Mouse (Mus musculus): ENCODE measurements at regions not wholly inside any gene's neighbourhood (a gene's known extent, or its start where the extent isn't known, plus 50 kb on each side); places are given as distances from the start of the nearest gene placed in this dataset.
"Not testable (repeated sequence)": the region's sequence is repeated elsewhere in the genome, so short reads cannot be mapped to it uniquely, and the experiment has no call there.

DNA sequence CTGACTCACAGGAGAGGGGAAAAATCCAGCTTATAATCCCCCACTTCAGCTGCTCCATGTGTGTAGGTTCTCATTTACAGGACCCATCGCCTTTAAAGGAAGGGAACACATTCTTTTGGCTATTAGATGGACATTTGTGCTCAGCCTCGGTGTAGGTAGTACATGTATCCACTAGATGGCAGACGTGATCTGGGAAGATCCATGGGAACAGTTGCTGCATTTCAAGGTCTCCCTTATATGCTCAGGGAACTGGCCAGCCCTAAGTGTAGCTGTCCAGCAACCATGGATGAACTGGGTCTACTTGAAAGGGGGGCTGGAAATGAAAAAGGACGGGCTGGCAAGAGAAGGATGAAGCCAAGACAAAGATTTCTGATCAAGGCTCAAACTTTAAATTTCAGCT is 124.0 kb downstream of the Akain1 start:
- DNase-seq (ENCODE audit: low read depth): peak; percentile 80

DNA sequence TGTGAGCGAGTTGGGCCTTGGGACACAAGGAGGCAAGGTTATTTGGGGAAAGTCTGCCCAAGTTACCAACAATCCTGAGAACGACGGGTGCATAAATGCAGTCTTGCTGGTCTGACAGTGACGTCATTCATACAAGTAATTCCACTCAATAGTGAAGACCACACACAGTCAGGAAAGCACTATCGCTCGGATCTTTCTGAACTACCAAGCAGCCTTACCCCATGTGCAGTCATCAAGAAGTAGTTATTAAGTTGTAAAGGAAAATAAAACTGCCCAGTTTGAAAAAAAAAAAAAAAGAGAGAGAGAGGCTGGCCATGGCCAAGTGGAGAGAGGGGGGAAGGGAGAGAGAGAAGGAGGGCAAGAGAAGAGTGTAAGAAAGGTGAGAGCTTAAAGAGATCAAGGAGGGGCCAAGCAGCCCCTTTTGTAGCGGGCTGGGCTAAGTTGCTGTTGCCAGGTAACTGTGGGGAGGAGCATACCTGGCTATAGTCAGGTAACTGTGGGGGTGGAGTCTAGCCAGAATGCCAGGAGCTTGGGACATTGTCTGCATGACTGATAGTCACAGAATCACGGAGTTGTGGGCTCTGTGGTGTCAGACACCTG is 132.0 kb downstream of the Akain1 start:
- DNase-seq (ENCODE audit: low read depth): not testable (repeated sequence)

DNA sequence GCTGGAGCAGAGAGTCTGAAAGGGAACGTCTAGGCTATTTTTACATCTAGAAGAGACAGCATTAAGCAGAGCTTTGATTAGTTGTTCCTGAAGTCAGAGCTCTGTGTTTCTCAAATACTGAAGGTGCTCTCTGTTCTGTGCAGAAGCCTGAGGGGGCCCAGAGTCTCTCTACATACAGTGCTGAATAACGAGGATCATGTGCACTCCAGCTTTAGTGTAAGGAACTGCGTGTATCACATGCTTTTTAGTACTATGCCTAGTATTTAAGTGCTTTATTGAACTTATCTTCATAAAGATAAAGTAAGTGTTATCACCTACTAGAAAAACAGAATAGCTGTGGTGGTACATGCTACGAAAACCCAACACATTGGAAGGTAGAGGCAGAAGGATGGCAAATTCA is 151.4 kb downstream of the Akain1 start:
- DNase-seq (ENCODE audit: low read depth): no peak

DNA sequence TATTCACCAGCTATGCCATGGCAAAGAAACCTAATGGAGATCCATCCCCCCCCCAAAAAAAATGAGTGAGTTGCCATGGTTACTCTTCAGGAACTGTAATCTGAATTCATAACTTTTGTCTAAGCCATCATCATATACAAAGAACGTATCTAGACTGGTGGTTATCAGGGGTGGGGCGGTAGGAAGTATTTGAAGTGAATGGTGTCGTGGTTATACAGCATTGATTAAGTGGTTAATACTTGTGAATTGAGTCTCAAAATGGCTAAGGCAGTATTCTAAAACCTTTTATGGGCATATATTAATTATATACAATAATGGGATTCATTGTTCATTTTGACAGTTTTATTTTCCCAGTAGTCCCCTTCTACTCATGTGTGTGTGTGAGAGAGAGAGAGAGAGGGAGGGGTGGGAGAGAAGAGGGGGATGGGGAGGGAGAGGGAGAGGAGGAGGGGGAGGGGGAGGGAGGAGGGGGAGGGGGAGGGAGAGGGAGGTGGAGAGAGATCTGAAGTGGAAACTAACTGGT is 158.7 kb downstream of the Akain1 start:
- no peak for DNase-seq (ENCODE audit: low read depth)

DNA sequence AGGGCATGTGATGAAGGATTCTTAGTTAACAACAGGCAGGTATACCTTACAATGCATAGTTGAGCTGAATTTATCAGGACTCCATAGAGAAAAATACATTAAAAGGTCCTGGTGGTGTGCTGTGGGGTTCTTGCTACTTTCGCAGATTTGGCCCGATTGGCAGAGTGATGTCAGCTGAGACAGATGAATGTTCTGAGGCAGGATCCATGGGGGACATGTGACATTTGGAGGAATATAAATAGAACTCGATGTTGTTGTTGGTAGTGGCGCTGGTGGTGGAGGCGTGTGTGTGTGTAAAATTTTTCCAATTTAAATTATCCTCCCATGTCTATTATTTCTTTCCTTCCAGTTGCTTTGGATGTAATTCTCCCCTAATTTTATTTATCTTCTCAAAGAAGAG is 159.3 kb downstream of the Akain1 start:
- no peak for DNase-seq (ENCODE audit: low read depth)

DNA sequence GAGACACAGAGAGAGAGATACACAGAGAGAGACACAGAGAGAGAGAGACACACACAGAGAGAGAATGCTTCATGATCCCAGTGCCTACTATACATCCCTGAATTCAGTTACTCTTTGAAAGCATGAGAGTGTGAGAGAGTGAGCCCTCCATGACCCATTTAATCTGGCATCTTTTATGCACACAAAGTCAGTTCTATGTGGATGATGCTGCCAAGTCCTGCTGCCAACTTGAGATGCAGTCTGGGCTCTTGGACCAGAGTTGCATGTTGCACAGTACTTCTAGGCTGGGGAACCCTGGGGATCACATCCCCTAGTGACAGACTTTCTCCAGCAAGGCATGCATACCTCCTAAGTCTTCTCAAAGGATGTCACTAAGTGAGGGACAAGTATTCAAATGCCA is 164.5 kb downstream of the Akain1 start:
- no peak for DNase-seq (ENCODE audit: low read depth)

DNA sequence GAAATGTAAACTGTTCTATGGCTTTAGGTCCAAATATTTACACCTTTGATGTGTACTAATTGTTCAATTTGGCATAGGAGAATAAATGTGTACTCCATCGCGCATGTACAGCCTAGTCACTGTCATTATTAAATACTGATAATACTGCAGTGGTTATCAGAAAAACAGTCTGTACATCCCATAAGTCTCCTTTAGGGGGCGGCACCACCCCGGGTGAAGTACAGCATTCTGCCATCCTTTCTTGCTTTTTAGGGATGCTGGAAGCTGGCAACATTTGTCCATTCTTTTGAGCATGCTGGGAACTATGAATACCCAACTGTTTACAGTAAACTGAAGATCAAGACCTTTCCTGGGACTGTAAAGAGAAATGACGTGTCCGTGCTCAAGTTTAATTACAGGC is 165.6 kb downstream of the Akain1 start:
- peak; percentile 7 for DNase-seq (ENCODE audit: low read depth)

DNA sequence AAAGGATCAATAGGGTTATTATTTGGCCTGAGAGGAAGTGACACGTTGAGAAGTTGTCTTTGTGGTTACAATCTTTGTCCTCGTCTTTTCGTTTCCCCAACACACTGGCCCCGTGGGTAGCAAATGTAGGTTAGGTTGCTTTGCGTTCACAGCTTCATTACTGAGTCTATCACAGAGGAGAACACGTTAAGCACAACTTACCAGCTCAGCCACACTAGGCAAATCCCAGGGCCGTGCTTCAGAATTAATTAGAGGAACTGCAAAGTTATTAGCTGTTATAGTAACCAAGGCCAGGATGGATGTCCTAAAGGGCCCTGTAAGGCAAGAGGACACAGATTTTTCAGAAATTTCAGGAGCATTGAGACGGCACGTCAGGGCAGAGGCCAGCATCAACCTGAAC is 166.3 kb downstream of the Akain1 start:
- no peak for DNase-seq (ENCODE audit: low read depth)

DNA sequence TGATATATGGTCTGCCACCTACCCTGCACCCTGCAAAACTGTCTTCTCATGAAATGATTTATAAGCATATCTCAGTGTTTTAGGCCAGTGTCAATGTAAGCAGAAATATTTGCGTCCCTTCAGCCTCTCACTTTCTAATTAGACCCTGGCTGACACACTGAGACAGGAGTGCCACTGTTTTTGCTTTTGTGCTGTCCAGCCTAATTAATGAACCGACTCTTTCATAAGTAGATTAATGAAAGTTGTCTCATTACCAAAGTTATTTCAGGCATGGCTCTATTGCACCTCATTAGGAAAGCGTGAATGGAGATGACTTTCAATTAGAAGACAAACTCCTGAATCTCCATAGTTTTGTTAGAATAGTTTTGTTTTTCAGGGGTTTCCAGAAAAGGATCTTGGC is 192.3 kb downstream of the Akain1 start:
- DNase-seq (ENCODE audit: low read depth): no peak

DNA sequence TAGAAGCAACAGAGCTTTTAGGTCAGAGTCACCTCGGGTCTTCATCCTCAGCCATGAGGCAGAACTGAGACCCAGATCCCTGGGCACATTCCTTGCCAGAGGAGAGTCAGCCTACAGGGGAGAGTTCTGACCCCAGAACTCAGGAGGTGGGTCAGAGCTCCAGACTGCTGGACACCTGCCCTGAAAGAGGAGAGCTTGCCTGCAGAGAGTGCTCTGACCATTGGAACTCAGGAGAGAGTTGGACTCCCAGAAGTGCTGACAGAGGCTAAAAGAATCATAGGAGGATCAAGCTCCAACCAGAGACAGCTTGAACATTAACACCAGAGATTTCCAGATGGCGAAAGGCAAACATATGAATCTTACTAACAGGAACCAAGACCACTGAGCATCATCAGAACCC is 211.4 kb downstream of the Akain1 start:
- not testable (repeated sequence) for DNase-seq (ENCODE audit: low read depth)

DNA sequence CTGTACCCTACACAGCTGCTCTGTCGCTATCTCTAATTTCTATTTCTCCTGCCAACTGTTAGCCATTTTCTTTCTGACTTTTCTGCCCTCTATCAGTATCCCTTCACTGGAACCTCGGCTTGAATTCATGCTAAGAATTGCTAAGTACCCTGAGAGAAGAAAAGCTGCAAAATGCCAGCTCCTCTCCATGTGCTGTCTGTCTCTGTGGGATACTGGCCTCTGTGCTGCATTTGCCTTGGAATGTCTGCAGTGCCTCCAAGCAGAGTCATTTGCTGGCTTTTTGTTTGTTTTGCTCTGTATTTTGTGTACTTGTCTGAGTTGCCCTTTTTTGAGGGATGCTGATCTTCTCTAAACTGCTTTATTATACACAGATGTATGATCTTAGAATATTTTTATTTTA is 215.5 kb downstream of the Akain1 start:
- no peak for DNase-seq (ENCODE audit: low read depth)

DNA sequence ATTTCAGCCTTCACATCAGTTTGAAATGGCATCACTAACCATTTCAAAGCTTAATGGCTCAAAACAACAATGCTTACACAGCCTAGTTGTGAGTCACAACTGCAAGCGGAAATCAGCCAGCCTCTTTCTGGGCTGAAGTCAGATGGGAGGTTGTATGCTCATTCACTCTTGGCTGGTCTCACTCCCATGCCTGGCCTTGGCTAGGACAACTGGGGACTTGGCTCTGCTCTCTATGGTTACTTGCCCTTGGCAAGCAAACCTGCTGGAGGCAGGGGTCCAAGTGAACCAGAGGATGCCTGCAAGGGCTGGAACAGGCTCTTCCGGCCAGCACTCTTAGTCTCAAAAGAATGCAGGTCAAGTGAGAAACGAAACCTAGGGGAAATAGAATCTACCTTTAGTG is 233.4 kb downstream of the Akain1 start:
- peak; percentile 44 for DNase-seq (ENCODE audit: low read depth)

DNA sequence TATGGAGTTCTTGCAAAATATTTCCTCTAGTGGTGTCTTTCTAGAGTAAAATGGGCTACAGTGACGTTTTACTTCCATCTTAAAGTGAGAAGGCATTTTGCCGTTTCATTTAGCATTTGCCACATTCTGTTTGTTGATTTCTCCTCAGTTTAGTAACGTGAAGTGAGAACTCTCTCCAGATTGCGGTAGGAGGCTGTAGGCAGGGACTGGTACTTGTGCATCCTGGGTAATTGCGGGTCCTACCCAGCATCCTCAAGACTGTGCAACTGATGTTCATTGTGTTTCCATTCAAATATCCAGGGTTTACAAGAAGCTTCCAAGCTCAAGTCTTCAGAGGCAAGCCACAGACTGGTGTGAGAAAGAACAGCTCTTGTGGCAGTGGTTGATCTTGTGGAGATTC is 244.0 kb downstream of the Akain1 start:
- DNase-seq (ENCODE audit: low read depth): no peak

DNA sequence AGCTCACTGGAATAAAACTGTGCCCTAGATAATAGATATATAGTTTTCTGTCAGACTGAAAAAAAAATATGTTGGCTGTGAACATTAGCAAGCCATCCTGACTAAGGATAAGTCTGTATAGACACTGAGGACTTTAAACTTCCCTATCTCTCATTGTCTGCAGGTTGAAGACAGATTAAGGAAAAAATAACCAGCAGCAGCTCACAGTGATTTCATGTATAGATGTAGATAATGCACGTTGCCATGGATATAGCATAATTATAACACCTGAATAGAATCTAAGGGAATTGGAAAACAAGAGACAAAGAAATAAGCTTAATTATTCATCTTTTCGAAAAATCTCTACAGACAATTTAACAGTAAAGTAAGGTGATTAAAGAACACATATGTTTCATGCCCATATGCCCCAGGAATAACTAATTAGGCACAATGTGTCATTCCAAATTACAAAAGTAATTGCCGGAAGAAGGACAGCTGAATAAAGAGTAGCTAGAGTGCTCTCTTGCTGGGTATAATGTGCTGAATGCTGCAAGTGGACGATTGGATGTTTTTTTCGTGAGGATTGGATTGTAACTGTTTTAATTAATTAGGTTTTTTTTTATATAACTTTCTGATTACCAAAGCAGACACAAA is 246.6 kb downstream of the Akain1 start:
- DNase-seq (ENCODE audit: low read depth): no peak

DNA sequence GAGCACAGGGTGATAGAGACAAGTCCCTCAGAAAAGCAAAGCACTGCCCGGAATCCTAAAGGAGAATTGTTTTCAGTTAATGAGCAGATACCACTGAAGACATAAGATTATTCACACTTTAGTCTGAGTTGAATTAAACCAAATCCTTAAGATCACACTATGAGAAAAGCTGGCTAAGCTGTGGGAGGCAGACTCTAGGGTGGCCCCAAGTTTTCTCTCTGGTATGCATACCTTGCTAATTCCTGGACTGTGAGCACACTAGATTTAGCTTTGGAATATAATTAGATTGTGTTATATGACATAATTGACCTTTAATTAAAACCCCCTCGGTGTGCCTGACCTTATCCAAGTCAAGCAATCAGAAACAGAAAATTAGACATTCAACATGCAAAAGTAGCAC is 247.3 kb downstream of the Akain1 start:
- DNase-seq (ENCODE audit: low read depth): no peak

DNA sequence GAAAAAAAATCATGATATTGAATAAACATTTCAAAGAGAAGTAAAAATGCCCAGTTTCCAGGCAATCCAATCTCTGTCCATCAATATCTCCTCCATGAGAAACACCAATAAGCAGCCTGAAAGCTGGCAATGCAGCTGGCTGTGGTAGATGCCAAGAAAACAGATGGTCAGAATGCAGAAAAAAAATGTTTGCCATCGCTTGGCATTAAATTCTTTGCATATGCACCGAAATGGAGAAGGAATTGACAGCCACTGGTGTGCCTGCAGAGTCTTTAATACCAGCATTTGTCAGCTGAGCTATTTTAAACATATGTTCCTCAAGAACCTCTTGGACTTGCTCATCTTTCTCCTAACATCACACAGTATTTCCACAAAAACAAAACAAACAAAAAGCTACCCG is 256.2 kb downstream of the Akain1 start:
- no peak for DNase-seq (ENCODE audit: low read depth)

DNA sequence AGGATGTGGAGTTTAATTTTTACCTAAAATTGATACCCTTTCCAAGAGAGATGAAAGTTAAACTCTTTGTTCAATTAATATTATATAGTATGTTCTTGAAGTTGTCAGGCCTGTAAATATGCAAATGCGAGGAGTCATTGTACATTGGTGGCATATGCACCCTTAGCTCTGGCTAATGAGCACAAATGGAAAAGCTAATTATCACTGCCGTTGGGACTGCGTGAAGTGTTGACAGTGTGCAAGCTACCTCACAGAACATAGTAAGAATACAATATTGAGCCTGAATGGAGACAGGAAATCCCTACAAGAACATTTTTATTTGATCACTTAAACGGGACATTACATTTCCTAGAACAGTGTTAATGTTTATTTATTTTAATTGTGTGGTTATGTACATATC is 241.5 kb upstream of the Dlgap1 start:
- no peak for DNase-seq (ENCODE audit: low read depth)

DNA sequence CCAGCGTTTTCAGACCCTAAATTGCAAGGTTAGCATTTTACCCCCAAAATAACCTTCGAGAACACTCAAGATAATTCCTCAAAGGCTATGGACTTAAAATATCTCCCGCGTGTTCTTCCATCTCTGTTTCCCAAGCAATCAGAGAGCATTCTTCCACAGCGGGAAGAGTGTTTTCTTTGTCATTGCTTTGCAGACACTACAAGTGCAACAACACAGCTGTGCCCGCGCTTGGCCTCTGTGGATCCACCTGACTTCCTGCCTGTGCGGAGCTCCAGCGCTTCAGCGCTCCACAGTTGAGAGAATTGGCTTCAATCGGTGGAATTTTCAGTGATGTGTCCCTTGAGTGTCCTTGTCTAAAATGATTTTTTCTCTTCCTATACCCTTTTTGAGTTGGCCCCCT is 235.9 kb upstream of the Dlgap1 start:
- no peak for DNase-seq (ENCODE audit: low read depth)

DNA sequence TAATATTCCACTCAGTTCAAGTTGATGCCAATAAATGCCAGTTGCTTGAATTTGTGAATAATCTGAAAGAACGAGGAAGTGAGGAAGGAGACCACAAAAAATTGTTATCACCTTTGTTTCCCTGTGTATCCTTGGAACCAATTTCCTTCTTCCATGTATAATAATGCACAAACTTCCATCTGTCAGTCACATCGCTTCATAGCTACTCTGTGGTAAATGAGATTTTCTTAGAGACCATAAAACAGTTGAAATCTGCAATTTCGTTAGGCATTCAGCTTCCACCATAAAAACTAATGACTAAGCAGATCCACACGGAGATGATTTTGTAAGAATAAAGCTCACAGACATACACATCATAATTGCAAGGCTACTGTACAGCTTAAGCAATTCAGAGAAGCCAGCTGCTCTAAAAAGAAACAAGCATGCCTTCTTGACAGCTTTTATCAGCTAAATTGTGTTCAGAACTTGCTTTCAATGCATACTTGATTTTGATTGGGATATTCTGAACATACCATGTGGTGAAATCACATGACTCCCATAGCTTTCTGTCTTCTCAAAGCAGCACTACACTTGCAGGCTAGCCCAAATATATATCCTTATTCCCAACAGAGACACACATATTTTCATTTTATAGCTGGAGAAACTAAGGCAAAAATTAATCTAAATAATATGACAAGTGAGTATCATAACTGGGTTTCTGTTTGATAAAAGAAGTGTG is 232.3 kb upstream of the Dlgap1 start:
- no peak for DNase-seq (ENCODE audit: low read depth)

DNA sequence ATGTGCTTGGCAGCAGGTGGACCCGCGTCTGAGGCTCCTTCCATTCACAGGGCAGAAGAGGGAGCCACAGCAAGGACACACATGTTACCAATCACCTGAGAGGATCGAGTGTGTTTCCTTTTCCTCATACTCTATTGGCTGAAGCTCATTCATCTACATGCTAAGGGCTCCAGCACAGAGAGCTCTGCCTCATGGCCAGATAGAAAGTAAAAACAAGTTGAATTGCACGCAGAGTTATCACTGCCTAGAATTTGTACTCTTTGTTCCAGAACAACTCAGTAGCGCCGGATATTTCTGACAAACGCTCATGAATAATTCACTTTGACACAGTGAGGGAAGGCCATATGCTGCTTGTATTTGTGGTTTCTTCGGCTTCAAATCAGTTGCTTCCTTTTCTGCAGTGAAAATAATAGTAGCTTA is 199.9 kb upstream of the Dlgap1 start:
- no peak for DNase-seq (ENCODE audit: low read depth)

DNA sequence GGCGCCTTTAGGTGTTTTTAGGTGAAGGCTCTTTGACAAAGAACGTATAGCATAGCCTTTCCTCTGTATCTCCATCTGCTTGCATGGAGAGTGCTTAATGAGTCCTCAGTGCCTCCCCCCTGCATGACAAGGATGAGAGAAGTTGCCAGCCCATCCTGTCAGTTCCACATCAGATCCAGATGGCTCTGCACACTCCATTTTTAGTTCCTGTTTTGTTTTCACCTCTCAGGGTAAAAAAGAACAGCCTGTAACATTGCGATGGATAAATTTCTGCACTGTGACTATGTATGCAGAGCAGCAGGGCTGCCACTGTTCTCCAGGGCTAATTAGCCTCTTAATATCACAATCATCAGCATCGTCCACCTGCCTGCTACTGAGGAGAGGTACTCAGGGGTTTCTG is 198.8 kb upstream of the Dlgap1 start:
- DNase-seq (ENCODE audit: low read depth): no peak

DNA sequence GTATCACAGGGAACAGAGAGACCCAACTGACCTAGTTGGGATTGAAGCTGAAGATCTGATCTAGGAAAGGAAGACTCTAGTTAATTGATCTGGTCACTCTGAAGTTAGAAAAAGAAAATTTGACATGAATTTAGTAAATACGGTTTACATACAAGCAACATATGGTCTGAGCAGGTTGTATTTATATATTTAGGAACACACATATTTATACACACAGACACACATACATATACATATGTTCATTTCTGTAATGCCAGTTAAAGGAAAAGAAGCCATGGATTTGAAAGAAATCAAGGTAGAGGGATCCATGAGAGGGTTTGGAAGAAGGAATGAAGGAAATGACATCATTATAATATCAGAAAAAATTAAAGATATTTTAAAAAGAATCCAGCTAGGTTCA is 187.7 kb upstream of the Dlgap1 start:
- DNase-seq (ENCODE audit: low read depth): no peak

DNA sequence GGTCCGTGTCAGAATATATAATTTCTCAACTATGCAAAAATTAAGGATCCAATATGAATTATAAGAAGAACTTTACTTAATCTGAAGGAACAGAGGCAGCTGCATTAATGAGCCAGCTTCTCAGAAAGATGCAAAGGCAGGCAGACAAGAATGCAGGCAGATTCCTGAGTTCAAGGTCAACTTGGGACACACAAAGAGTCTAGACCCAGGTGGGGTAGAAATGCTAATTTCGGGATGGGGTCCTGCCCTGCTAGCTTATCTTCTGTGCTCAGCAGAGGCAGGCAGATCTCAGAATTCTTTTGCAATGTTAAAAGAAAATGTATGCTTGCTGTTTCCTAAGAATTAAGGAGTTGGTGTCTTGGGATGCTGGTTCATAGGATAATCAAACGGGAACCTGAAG is 181.9 kb upstream of the Dlgap1 start:
- DNase-seq (ENCODE audit: low read depth): no peak

DNA sequence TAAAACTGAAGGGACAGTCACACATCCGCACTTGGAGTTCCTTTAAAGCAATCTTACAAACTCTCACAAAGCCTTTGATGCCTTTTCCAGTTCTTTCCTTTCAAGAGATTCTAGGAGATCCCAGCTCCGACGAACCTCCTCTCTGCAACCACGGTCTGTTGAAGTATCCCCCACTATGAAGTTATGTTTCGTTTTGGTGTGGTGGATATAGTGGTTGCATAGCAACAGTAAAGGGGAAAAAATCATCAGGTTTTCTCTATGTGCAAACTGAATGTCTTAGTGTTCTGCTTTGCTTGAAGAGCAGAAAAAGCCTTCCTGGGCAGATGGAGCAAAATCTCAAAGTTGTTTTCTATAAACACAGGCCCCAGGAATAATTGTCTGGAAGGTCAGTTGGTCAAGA is 147.4 kb upstream of the Dlgap1 start:
- DNase-seq (ENCODE audit: low read depth): no peak

Measured in NIH3T3 (cell line).